Mouse (Mus musculus): ENCODE results near the gene Deaf1. TPM values are rescaled to one million over a fixed set of nuclear protein-coding genes. Genes with fewer than 3 reads are reported as not detected.
A peak's percentile ranks its signal among the peaks of the same experiment; 100 is the strongest.

The Deaf1 gene
- polyA plus RNA-seq, 1 experiment from 2014 or later: 200 TPM

DNA sequence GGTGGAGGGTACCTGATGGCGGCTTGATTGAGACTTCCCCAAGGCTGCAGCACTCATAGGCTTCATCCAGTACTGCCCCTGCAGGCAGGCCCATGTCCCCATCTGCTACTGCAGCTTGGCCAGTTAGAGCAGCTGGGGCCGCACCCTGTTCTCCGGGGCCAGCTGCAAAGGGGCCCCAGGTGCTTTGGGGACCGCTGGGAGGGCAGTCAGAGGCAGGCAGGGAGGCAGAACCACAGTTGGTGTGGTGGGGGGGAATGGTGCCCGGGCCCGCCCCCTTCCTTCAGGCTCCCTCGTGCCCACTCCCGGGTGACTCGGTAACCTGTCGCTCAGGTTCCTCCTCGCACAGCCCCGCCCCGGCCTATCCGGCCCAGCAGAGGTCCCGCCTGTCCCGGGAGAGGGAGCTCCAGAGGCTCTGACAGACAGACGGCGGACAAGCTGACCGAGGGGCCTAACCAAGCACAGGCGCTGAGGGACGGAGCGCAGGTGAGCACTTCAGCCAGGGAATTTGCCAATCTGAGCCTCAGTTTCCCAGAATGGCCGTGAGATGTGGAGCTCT, 11.2 kb upstream of the Deaf1 start, which contains the start of gene Eps8l2:
Gene Eps8l2, plus strand, starts transcription at position 305 of the 556 bp plus-strand sequence.
- H3K9me3 ChIP-seq (replicated peaks): no peaks in the 10 kb centered on the region
- H3K27ac ChIP-seq (replicated peaks): no peak within 1 kb of the TSS
- no peak within 1 kb of the TSS for H3K9ac ChIP-seq (replicated peaks)
- peaks cover 9% of the 10 kb centered on the region for H3K36me3 ChIP-seq
- no peak within 1 kb of the TSS for H3K4me3 ChIP-seq (replicated peaks)
- H3K4me1 ChIP-seq: peaks cover 6% of the 10 kb centered on the region
- 3% methylated on average over 23 of the region's 23 CpGs for WGBS
- H3K27me3 ChIP-seq (replicated peaks): peaks cover 10% of the 10 kb centered on the region; the same call in 1 of the 2 replicates
- ATAC-seq (ENCODE audit: low FRiP score): no peak
- peak within 1 kb of the TSS; percentile 41 for H3K4me2 ChIP-seq

DNA sequence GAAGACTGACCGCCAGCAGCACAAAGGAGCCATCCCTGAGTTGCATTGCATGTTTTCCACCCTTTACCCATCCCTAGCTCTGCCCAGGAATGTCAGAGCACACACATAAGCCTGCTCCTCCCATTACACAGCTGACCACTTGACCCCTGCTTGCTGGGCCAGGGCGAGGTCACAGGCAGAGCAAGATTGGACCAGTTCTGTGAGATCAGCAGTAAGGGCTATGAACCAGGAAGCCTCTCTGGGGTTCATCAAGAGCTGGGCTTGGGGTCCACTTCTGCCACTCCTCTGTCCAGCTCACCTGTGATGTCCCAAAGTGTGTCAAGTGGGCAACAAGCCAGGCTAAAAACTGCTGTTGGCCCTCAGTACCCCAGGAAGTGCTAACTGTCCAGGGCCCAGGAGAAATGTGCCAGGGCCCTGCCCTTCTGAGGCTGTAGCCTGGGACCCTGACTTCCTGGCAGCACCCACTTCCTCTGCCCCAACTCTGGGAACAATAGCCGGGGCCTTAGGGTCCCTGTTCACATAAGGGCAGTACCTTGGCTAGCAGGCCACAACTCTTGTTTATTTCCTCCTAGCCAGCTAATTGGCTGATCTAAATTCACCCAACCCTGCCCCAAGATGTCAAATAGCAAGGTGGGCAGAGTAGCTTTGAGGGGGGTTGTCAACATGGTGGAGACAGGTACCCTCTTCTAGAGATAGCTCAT, 10.4 kb upstream of the Deaf1 start:
- no peak overlapping the region for H3K4me2 ChIP-seq
- H3K4me3 ChIP-seq (replicated peaks): no peak overlapping the region
- H3K4me1 ChIP-seq: peaks cover 6% of the 10 kb centered on the region
- H3K36me3 ChIP-seq: peaks cover 13% of the 10 kb centered on the region
- H3K27ac ChIP-seq (replicated peaks): no peak overlapping the region
- H3K9me3 ChIP-seq (replicated peaks): no peaks in the 10 kb centered on the region
- 85% methylated on average over 3 of the region's 3 CpGs for WGBS
- H3K9ac ChIP-seq (replicated peaks): no peak overlapping the region
- no peak for ATAC-seq (ENCODE audit: low FRiP score)
- peaks cover 10% of the 10 kb centered on the region; the same call in 1 of the 2 replicates for H3K27me3 ChIP-seq (replicated peaks)

DNA sequence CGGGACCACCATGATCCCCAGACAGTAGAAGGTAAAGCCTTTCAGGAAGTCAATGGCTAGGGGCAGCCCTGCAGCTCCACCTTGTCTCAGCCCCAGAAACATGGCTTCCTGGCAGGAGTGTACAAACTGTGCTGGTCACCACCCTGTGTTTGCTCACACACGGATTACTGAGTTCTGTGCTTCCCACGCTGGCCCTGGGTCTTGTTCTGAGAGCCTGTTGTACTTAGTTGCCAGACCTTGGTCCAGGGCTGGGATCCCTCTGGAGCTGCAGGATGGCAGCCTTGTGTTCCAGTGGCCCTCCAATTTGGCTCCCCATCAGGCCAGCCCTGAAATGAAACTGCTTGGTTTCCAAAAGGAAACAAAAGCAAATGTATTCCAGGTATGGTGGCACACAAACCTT, 8.8 kb upstream of the Deaf1 start:
- 90% methylated on average over 3 of the region's 3 CpGs for WGBS

DNA sequence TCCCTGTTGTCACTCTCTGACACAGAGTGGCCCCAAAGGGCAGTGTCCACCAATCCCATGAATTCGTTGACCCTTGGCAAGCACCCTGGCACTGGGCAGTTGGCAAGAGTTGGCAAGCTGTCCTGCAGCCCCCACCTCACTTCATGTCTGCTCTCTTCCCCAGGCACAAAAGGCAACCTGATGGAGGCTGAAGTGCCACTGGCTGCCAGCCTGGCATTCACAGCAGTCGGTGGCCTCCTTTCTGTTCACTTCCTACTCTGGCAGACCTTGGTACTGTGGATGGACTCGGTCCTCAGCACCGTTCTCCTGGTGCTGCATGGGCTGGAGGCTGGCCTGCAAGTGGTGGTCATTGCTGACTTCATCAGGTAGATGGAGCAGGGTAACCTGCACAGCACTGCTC, 8.2 kb upstream of the Deaf1 start:
- H3K4me2 ChIP-seq: no peak overlapping the region
- no peaks in the 10 kb centered on the region for H3K9me3 ChIP-seq (replicated peaks)
- H3K4me1 ChIP-seq: peaks cover 6% of the 10 kb centered on the region
- H3K27ac ChIP-seq (replicated peaks): no peak overlapping the region
- no peak overlapping the region for H3K4me3 ChIP-seq (replicated peaks)
- peaks cover 10% of the 10 kb centered on the region; the same call in 1 of the 2 replicates for H3K27me3 ChIP-seq (replicated peaks)
- H3K36me3 ChIP-seq: peaks cover 16% of the 10 kb centered on the region
- ATAC-seq (ENCODE audit: low FRiP score): no peak
- no peak overlapping the region for H3K9ac ChIP-seq (replicated peaks)
- 86% methylated on average over 4 of the region's 4 CpGs for WGBS

More for the DNA sequence above, 8.8 kb upstream of the Deaf1 start:
- Histone ChIP-seq H3K4me1 (peaks cover 6% of the 10 kb centered on the region), H3K36me3 (peaks cover 16% of the 10 kb centered on the region), H3K27me3 (replicated peaks) (peaks cover 10% of the 10 kb centered on the region; the same call in 1 of the 2 replicates), H3K4me3 (replicated peaks) (no peak overlapping the region), H3K9ac (replicated peaks) (no peak overlapping the region), H3K9me3 (replicated peaks) (no peaks in the 10 kb centered on the region), H3K4me2 (no peak overlapping the region), H3K27ac (replicated peaks) (no peak overlapping the region)
- no peak for ATAC-seq (ENCODE audit: low FRiP score)

DNA sequence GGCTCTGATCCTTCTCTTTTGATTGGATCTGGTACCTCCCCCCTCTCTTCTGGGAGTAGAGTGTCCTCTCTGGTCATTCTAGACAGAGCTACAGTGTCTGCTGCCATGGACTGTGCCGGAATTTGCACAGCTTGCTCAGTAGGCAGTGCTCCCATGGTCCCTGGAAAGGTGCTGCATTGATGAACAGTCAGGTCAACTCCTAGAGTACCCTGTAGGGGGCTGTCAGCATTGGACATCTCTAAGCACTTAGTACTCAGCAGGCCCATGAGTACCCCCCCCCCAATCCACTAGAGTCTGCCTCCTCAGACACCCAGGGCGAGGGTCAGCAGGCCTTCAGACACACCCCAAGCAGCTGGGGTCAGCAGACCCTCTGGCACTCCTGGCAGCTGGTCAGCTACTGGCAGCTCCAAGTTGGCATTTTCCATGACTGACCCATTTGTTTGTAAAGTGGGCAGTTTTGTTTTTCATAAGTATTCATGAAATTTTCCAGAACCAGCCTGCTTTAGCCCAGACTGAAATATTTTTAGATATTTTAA, 7.6 kb upstream of the Deaf1 start:
- no peak for ATAC-seq (ENCODE audit: low FRiP score)
- Histone ChIP-seq H3K27me3 (replicated peaks) (peaks cover 10% of the 10 kb centered on the region; the same call in 1 of the 2 replicates), H3K4me1 (peaks cover 6% of the 10 kb centered on the region), H3K9ac (replicated peaks) (no peak overlapping the region), H3K4me3 (replicated peaks) (no peak overlapping the region), H3K9me3 (replicated peaks) (no peaks in the 10 kb centered on the region), H3K4me2 (no peak overlapping the region), H3K27ac (replicated peaks) (no peak overlapping the region), H3K36me3 (peaks cover 16% of the 10 kb centered on the region)
- WGBS: 90% methylated on average over 2 of the region's 2 CpGs

DNA sequence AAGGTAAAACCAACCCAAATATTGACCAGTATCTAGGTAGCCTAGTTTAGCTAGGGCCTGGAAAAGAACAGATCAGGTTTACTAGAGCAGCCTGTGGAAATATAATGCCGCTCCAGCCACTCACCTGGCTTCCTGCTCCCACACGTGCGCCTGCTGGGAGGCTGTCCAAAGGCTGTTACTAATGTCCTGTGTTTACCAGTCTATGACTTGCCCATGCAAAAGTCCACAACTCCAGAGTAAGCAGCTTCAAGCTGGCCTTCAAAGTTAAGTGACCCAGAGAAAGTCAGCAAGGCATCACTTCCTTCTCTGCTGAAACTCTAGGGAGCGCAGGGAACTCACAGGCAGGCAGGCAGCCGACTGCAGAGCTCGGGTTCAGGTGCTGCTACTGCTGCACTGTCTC, 4.5 kb upstream of the Deaf1 start:
- WGBS: 84% methylated on average over 6 of the region's 6 CpGs
- ATAC-seq (ENCODE audit: low FRiP score): no peak

DNA sequence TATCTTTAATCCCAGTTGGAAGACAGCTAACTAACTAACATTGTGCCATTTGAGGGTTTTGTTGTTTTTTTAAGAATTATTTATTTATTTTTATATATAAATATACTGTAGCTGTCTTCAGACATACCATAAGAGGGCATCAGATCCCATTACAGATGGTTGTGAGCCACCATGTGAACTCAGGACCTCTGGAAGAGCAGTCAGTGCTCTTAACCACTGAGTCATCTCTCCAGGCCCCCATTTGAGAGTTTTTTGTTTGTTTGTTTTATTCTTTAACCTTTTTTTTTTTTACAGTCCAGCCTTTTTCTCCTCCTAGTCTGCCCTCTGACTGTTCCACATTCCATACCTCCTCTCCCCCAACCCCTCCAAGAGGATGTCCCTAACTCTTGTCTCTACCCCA, 3.2 kb upstream of the Deaf1 start:
- Histone ChIP-seq H3K27me3 (replicated peaks) (no peaks in the 10 kb centered on the region), H3K9me3 (replicated peaks) (no peaks in the 10 kb centered on the region), H3K9ac (replicated peaks) (no peak overlapping the region), H3K4me2 (no peak overlapping the region), H3K4me3 (replicated peaks) (no peak overlapping the region), H3K36me3 (peaks cover 16% of the 10 kb centered on the region), H3K27ac (replicated peaks) (no peak overlapping the region), H3K4me1 (peaks cover 21% of the 10 kb centered on the region)
- no peak for ATAC-seq (ENCODE audit: low FRiP score)

More for the DNA sequence above, 4.5 kb upstream of the Deaf1 start:
- Histone ChIP-seq H3K4me1 (peaks cover 9% of the 10 kb centered on the region), H3K27ac (replicated peaks) (no peak overlapping the region), H3K4me2 (no peak overlapping the region), H3K9me3 (replicated peaks) (no peaks in the 10 kb centered on the region), H3K36me3 (peaks cover 16% of the 10 kb centered on the region), H3K4me3 (replicated peaks) (no peak overlapping the region), H3K9ac (replicated peaks) (no peak overlapping the region), H3K27me3 (replicated peaks) (no peaks in the 10 kb centered on the region)

DNA sequence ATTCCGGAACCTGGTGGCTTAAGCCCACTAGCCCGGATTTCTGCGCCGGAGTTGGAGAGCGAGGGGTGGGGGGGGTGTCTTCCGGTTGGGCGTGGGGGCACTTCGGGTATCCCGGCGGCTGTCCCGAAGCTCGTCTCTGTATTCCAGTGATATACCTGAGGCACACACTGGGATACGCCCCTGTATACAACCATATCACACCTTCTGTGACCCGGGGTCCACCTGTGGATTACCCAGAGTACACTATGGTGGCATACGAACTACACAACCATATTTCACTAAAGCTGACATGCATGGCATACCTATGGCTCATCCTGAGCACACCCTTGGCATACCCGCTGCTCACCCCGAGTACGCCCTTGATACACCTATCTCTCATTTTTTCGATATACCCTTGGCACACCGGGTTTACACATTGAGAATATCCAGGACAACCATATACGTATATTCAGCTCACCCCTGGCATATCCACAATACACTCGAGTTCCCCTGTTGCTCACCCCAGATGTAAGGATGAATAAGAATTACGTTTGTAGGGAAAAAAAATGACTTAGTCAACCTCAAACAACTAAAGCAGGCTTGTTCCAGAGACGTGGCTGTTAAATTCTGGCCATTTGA, 992 bp upstream of the Deaf1 start:
- Histone ChIP-seq H3K27me3 (replicated peaks) (no peaks in the 10 kb centered on the region), H3K27ac (replicated peaks) (peak overlapping the region; percentile 100), H3K4me1 (peaks cover 36% of the 10 kb centered on the region), H3K4me2 (peak overlapping the region; percentile 92), H3K36me3 (peaks cover 14% of the 10 kb centered on the region), H3K4me3 (replicated peaks) (peak overlapping the region; percentile 57), H3K9ac (replicated peaks) (peak overlapping the region; percentile 81), H3K9me3 (replicated peaks) (no peaks in the 10 kb centered on the region)
- WGBS: 16% methylated on average over 24 of the region's 24 CpGs
- ATAC-seq (ENCODE audit: low FRiP score): peak; percentile 44

DNA sequence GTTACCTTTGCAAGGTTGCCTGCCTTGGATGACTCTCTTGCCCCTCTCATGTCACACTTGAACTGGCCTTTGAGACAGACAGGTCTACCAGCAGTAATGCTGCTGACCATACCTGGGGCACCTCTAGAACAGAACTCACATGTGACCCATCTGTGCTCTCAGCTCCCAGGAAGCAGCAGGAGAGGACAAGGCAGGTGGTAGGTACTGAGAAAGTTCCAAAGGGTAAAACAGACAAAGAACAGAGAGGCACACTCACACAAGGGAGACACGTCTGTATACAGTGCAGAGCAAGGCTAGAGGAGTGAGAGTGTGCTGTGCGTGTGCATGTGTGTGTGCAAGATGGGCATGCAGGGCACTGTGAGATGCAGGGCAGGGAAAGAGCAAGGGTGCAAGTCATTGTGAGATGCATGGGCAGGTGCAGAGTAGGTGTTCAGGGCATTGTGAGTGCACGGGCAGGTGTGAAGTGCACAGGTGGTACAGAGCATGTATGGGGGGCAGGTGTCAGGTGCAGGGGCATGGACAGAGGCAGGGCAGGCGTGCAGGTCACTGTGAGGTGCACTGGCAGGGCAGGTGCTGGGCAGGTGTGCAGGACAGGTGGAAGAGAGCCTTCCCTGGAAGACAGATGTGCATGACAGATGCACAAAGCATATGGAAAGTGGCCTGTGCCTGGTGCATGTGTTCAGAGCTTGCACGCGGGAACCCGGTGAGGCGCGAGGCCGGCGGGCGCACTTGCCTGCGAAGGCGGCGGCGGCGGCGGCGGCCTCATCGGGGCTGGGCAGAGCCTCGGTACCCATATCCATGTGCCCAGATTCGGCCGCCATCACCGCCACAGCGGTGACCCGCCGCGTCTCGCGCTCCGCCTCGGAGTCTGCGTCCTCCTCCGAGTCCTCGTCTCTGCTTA, 694 bp downstream of the Deaf1 start:
- Histone ChIP-seq H3K4me2 (peak overlapping the region; percentile 92), H3K9me3 (replicated peaks) (no peaks in the 10 kb centered on the region), H3K27ac (replicated peaks) (peak overlapping the region; percentile 100), H3K9ac (replicated peaks) (peak overlapping the region; percentile 76), H3K4me3 (replicated peaks) (peak overlapping the region; percentile 57), H3K4me1 (peaks cover 36% of the 10 kb centered on the region), H3K27me3 (replicated peaks) (no peaks in the 10 kb centered on the region), H3K36me3 (peaks cover 24% of the 10 kb centered on the region)
- ATAC-seq (ENCODE audit: low FRiP score): peak; percentile 17
- 4% methylated on average over 35 of the region's 35 CpGs for WGBS

DNA sequence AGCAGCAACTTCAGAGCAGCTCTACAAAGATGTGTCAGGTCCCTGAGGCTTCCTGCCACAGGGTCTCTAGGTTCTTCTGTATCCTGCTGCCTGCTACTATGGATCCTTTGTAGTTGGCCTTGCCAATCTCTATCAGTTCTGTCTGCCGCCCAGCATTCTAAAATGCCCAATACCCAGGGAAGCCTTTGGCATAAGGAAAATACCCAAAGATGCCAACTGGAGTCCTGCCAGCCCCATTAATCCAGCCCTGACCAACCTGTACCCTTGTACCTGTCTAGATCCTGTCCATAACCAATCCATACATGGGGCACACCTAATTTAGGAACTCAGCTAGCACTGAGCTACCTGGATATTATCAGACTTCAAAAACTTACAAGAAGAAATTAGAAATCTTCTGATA, 2.8 kb downstream of the Deaf1 start:
- Histone ChIP-seq H3K9me3 (replicated peaks) (no peaks in the 10 kb centered on the region), H3K4me1 (peaks cover 36% of the 10 kb centered on the region), H3K4me3 (replicated peaks) (no peak overlapping the region), H3K27me3 (replicated peaks) (no peaks in the 10 kb centered on the region), H3K36me3 (peaks cover 43% of the 10 kb centered on the region), H3K9ac (replicated peaks) (0 out of 2 replicates have a peak overlapping the region, but pooled peaks have one; percentile 20), H3K27ac (replicated peaks) (no peak overlapping the region), H3K4me2 (peak overlapping the region; percentile 13; the same call in 1 of the 2 replicates)
- 76% methylated on average over 1 of the region's 1 CpGs for WGBS
- no peak for ATAC-seq (ENCODE audit: low FRiP score)

DNA sequence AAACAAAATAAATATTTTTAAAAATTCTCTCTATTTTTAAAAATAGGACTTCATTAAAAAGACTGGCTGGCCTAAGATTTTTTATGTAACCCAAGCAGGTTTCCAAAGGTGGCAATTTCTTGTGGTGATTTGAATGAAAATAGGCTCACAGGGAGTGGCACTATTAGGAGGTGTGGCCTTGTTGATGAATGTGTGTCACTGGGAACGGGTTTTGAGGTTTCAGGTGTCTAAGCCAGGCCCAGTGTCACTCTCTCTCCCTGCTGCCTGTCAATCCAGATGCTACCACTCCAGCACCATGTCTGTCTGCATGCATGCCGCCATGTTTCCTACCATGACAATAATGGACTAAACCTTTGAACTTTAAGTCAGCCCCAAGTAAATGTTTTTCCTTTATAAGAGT, 8.0 kb downstream of the Deaf1 start:
- ATAC-seq (ENCODE audit: low FRiP score): no peak
- H3K4me2 ChIP-seq: no peak overlapping the region

More for the DNA sequence above, 8.0 kb downstream of the Deaf1 start:
- H3K4me1 ChIP-seq: peaks cover 3% of the 10 kb centered on the region
- H3K9me3 ChIP-seq (replicated peaks): no peaks in the 10 kb centered on the region
- no peak overlapping the region for H3K27ac ChIP-seq (replicated peaks)
- H3K4me3 ChIP-seq (replicated peaks): no peak overlapping the region
- no peak overlapping the region for H3K9ac ChIP-seq (replicated peaks)
- no peaks in the 10 kb centered on the region for H3K27me3 ChIP-seq (replicated peaks)
- H3K36me3 ChIP-seq: peaks cover 91% of the 10 kb centered on the region
- 72% methylated on average over 2 of the region's 2 CpGs for WGBS

Data from neural tube, embryonic 15.5 days (tissue).